Mouse (Mus musculus) spleen, postnatal 36 days (tissue): ENCODE results near the gene D10Wsu102e.
"Not testable (repeated sequence)": the region's sequence is repeated elsewhere in the genome, so short reads cannot be mapped to it uniquely, and the experiment has no call there.

ENCODE experiments used
- DNase-seq, 2 experiments: peaks; one replicate each; pipeline ENCODE4 v3.0.0; 2022; ENCODE audit warnings: low spot score in 2 of 2, mixed read lengths in 1 of 2

The D10Wsu102e gene

DNA sequence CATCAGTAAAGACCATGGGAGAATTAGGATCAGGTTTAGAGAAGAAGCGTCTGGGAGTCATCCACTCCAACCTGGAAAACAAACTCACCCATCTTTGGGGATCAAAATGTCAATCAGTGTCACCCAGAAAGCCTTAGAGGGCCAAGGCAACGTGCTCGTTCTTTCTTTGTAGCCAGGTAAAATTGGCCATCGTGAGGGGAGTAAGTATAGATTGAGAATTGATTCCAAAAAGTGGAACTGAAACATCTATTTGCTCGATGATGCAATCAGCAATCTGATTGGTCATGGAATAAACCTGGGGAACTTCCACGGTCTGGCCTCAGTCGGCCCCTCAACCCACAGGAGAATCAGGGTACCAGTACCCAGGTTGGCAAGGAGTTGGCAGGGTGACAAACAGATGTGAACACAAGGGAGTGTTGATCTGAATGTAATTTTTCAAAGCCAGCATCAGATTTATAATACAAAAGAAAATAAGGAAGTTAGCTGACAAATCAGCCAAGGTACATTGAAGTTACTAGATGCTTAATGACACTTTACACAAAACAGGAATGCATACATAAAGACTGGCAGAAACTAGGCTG is 25.4 kb downstream of the D10Wsu102e start:
- no peak for DNase-seq

DNA sequence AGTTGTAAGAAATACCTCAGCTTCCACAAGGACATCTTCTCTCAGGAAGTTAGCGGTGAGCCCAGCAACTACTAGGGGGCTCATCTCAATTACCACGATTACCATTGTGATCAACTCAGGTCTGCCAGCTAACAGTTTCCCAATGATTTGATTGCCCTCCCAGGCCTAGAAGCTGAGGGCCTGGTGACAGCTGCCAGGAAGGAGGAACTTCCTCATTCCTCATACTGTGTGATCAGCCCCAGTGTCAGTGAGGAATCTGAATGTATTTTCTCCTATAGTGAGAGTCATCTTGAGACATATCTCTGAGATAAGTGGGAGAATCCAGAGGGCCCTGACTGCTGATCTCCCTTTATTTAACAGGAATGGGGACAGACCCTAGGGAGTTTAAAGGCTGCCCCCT is 37.3 kb downstream of the D10Wsu102e start:
- no peak for DNase-seq

- peak; percentile 52 to 57 for DNase-seq
Measured at GRCm38 (mm10) chr10:83400896-83401295, 40.9 kb downstream of the D10Wsu102e start.

- no peak for DNase-seq
Measured at GRCm38 (mm10) chr10:83405031-83405430, 45.0 kb downstream of the D10Wsu102e start.

- DNase-seq, result no peak
Measured at GRCm38 (mm10) chr10:83405711-83406110, 45.7 kb downstream of the D10Wsu102e start.

GRCm38 (mm10) chr10:83407141-83407540 is 47.1 kb downstream of the D10Wsu102e start:
- no peak for DNase-seq

DNA sequence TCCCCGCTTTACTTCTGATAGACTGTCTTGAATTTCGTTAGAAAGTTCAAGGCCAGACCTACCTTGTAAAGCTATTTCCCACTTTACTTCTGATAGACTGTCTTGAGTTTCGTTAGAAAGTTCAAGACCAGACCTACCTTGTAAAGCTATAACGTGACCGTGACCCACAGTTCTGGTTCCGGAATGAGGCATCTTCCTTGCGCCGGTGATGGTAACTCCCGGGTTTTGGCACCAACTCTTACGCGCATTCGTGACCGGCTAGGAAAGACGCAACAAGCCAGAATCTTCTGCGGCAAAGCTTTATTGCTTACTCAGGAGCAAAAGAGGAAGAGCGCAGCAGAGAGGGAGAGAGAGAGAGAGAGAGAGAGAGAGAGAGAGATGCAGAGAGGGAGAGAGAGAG is 58.4 kb downstream of the D10Wsu102e start:
- not testable (repeated sequence) for DNase-seq

- DNase-seq, result no peak
Measured at GRCm38 (mm10) chr10:83448582-83448981, 88.6 kb downstream of the D10Wsu102e start.

GRCm38 (mm10) chr10:83457531-83457930 is 97.5 kb downstream of the D10Wsu102e start:
- DNase-seq, result peak in 1 of 2 experiments; percentile 18

GRCm38 (mm10) chr10:83475226-83475625 is 115.2 kb downstream of the D10Wsu102e start:
- no peak for DNase-seq

DNA sequence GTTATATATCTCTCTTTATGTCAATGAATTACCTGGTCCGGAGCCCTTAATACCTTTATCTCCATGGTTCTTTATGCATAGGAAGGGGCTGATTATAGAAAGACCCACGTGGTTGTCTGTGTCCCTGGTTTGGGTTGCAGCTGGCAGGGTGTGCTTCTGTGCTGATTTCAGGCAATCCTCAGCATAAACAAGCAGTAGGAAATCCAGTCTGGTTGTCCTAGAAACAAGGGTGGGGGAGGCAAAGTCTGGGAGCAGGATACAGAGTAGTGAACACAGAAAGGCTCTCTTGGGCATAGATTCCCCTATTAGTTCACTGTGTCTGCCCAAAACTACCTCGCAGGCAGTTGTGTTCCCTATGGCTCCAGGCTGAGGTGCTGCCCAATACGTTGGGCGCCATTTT is 117.3 kb downstream of the D10Wsu102e start:
- no peak for DNase-seq

GRCm38 (mm10) chr10:83490506-83490905 is 130.5 kb downstream of the D10Wsu102e start:
- no peak for DNase-seq

DNA sequence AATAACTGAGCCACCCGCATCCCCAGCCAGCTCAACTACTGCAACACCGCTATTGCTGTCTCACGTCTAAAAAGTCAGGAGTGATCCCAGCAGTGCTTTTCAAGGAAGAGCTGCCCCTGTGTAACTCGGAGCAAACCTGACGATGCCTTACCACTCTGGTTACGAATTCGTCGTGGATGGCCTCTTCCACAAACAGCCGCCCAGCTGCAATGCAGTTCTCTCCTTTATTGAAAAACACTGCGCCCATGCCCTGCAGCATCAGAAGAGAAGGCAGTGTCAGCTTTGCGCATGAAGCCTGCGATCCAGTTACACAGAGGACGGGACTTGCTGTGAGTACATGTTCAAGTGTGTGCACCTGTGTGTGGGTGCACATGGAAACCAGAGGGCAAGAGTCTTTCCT is 137.3 kb downstream of the D10Wsu102e start:
- DNase-seq, result no peak

DNA sequence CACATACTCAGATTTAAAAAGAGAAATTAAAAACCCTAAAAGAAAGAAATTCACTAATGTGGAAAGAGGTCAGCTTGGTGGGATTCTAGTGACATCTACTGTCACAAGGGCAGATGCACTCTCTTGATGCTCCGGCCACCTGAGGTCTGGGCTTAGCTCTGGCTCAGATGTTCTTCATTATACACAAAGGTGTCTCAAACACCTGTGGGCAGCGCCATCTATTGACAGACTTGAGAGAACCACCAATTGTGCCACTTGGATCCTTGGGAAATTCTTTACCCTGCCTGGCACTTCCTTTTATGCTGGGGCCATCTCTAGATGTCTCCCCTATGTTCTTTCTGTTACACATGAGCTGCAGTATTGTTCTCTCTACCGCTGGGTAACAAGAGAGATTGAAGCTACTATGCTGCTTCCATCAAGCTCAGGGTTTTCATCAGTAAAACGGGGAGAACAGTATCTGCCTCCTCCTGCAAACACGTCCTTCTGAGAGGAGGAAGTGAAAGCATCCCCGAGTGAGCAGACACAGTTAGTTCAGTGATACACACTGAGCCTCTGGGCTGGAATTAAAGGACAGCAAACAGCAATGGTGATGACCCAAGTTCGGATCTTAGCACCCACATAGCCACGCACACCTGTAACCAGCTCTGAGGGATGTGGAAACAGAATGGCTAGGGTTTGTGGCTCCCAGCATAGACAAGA is 149.1 kb downstream of the D10Wsu102e start:
- DNase-seq, result peak; percentile 34 to 51

DNA sequence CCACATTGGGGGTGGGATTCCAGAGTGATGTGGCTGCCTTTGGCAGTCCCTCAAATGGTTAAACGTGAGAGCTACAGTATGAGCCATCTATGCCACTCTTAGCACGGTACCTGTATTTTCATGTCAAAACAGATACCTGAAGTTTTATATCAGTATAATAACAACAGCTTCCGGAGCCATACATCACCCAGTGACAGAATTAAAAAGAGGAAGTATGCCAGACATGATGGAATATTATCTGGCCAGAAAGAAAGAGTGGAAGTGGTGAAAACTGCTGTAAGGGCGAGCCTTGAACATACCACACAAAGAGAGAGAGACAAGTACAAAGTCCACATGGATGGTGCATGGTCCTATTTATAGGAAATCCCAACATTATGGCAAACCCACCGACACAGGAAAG is 151.3 kb downstream of the D10Wsu102e start:
- DNase-seq, result no peak

DNA sequence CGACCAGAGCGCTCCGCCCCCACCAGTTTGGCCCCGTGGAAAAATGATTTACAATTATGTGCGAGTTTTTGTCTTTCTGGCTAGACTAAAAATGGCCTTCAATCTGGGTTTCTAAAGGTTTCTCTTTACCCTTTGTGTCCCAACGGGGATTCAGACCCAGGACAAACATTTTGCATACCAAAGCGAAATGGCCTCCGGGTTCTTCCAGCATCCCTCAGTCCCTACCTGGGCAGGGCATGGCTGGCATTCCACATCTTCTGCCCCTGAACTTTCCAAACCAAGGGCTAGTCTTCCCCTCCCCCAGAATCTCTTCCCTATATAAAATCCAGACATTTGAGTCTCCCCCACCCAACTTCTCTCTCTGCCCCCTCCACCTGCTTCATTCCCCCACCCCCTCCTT is 153.7 kb downstream of the D10Wsu102e start:
- DNase-seq, result no peak

DNA sequence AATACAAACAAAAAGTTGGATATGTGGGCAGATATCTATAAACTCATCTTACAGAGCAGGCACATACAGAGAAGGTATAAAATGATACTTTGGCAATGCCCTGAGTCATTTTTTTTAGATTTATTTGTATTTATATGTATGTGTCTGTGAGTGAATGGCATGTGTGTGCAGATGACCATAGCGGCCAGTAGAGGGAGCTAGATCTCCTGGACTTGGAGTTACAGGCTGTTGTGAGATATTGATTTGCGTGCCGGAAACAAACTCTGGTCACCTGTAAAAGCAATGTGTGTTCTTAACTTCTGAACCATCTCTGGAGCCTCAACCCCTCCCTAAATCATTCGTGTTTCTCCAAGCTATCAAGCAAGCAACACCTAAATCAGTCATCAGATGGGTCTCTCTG is 161.0 kb downstream of the D10Wsu102e start:
- no peak for DNase-seq

- not testable (repeated sequence) for DNase-seq
Measured at GRCm38 (mm10) chr10:83524238-83524637, 164.2 kb downstream of the D10Wsu102e start.

- DNase-seq, result no peak
Measured at GRCm38 (mm10) chr10:83530384-83530967, 170.5 kb downstream of the D10Wsu102e start.

DNA sequence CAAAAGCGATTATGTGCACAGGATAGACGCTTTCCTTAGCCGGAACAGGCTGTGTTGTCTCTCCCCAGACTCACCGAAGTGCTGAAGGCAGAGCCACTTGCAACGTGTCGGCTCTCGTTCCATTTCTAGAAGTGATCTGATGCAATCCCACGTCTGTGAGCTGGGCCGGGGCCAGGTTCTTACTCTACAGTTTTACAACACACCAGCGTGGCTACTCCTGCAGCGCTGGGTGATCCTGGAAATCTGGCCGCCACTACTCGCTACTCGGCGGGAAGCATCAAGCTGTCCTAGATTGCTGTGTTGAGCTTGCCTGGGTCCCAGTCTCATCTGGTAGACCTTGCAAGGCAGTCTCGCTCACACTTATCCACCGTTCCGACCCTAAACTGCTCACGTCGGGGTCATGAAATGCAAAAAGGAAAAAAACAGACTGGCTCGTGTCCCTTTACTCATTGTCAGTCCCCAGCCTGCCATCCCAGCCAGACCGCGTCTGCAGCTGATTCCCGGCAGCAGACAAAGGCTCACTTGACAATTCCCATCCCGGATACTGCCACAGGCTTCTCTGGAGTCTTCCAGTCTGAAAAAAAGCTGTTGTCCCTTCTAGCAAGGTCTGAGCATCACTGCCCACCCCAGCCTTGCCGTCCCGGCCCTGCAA is 173.4 kb downstream of the D10Wsu102e start:
- no peak for DNase-seq

- DNase-seq, result peak; percentile 28 to 47
Measured at GRCm38 (mm10) chr10:83533910-83534283, 173.9 kb downstream of the D10Wsu102e start, which contains the start of gene Aldh1l2. Aldh1l2 (minus strand) TSS chr10:83534140.

- DNase-seq, result no peak
Measured at GRCm38 (mm10) chr10:83536436-83536835, 176.4 kb downstream of the D10Wsu102e start.
